Mouse (Mus musculus) thymus, postnatal 10 days (tissue): ENCODE measurements around the gene Esrra.
"Not testable (repeated sequence)": the region's sequence is repeated elsewhere in the genome, so short reads cannot be mapped to it uniquely, and the experiment has no call there.

Source experiments
- DNase-seq, 2 experiments: peaks; one replicate each; pipeline ENCODE4 v3.0.0; 2021; ENCODE audit warnings: low spot score in 2 of 2

The Esrra gene

GRCm38 (mm10) chr19:6903031-6903430 lies 18.6 kb downstream of the Esrra start:
- DNase-seq = no peak

GRCm38 (mm10) chr19:6899641-6900040 lies 22.0 kb downstream of the Esrra start:
- no peak for DNase-seq

GRCm38 (mm10) chr19:6895608-6896305 lies 25.9 kb downstream of the Esrra start:
- DNase-seq = not testable (repeated sequence)

- DNase-seq = no peak
These were observed 27.7 kb downstream of the Esrra start for GRCm38 (mm10) chr19:6893731-6894451.

- DNase-seq = no peak
These were observed 29.1 kb downstream of the Esrra start for GRCm38 (mm10) chr19:6892512-6892911.

GRCm38 (mm10) chr19:6877965-6878364 lies 43.6 kb downstream of the Esrra start:
- DNase-seq = no peak

GRCm38 (mm10) chr19:6876799-6877198 lies 44.8 kb downstream of the Esrra start:
- no peak for DNase-seq

GRCm38 (mm10) chr19:6875834-6876233 lies 45.8 kb downstream of the Esrra start:
- DNase-seq = no peak

- no peak for DNase-seq
These were observed 47.4 kb downstream of the Esrra start for GRCm38 (mm10) chr19:6874257-6874656.

GRCm38 (mm10) chr19:6872701-6873100 lies 48.9 kb downstream of the Esrra start:
- no peak for DNase-seq

GRCm38 (mm10) chr19:6871574-6872271 lies 49.9 kb downstream of the Esrra start:
- DNase-seq = peak; percentile 67 to 72

- DNase-seq = peak; percentile 49 to 63
These were observed 52.3 kb downstream of the Esrra start for GRCm38 (mm10) chr19:6869355-6869754.

GRCm38 (mm10) chr19:6861451-6861850 lies 60.2 kb downstream of the Esrra start:
- no peak for DNase-seq
